Mouse (Mus musculus) liver, embryonic 12.5 days (tissue): ENCODE data around the gene Topaz1. TPM values are rescaled to one million over a fixed set of nuclear protein-coding genes. Genes with fewer than 3 reads are reported as not detected.

Experiments used
- polyA plus RNA-seq: library from polyadenylated mRNA; unstranded; fragments of >200 nt; fragmentation: Nextera tagmentation; extraction: Ambion mirVana; gene quantifications from 2 replicates; pipeline ENCODE4 v1.2.1, GENCODE M21; 2016

Gene Topaz1
- polyA plus RNA-seq, 1 experiment from 2014 or later: not detected

Other genes with a start within 250 kb of the Topaz1 start
- 2.8 and 3.0 TPM in 2 replicates for gene Tcaim, start 58.2 kb downstream of the Topaz1 start, polyA plus RNA-seq
- gene Gm35549, start 96.7 kb downstream of the Topaz1 start, polyA plus RNA-seq: 0.21 TPM in 1 of 2 replicates, not detected in the other
- 32.7 and 32.9 TPM in 2 replicates for gene Zfp445, start 118.7 kb downstream of the Topaz1 start, polyA plus RNA-seq
- 0.66 and 0.77 TPM in 2 replicates for gene Zkscan7, start 138.3 kb downstream of the Topaz1 start, polyA plus RNA-seq
- 4.3 and 4.9 TPM in 2 replicates for gene Zfp105, start 175.7 kb downstream of the Topaz1 start, polyA plus RNA-seq
- gene 1110059G10Rik, start 203.7 kb downstream of the Topaz1 start, polyA plus RNA-seq: 17.7 and 20.7 TPM in 2 replicates
- gene Kif15, start 203.7 kb downstream of the Topaz1 start, polyA plus RNA-seq: 48.7 and 51.9 TPM in 2 replicates